Mouse (Mus musculus) testis, adult 2 months (tissue): ENCODE data around the gene Palld.

Source experiments
- CTCF ChIP-seq: fragments of 200-500 bp; IDR thresholded peaks from 2 replicates; pipeline ENCODE4 v1.5.1; 2012; ENCODE audit warnings: low read depth, mild to moderate bottlenecking, inconsistent platforms, low read length, moderate library complexity; ENCODE audit not compliant: control insufficient read depth, insufficient read depth, insufficient replicate concordance
- POLR2A ChIP-seq: fragments of 200-500 bp; IDR thresholded peaks from 2 replicates; pipeline ENCODE4 v1.6.1; 2012; ENCODE audit warnings: low read depth, mild to moderate bottlenecking, inconsistent platforms, low read length, moderate library complexity; ENCODE audit not compliant: control insufficient read depth

DNA sequence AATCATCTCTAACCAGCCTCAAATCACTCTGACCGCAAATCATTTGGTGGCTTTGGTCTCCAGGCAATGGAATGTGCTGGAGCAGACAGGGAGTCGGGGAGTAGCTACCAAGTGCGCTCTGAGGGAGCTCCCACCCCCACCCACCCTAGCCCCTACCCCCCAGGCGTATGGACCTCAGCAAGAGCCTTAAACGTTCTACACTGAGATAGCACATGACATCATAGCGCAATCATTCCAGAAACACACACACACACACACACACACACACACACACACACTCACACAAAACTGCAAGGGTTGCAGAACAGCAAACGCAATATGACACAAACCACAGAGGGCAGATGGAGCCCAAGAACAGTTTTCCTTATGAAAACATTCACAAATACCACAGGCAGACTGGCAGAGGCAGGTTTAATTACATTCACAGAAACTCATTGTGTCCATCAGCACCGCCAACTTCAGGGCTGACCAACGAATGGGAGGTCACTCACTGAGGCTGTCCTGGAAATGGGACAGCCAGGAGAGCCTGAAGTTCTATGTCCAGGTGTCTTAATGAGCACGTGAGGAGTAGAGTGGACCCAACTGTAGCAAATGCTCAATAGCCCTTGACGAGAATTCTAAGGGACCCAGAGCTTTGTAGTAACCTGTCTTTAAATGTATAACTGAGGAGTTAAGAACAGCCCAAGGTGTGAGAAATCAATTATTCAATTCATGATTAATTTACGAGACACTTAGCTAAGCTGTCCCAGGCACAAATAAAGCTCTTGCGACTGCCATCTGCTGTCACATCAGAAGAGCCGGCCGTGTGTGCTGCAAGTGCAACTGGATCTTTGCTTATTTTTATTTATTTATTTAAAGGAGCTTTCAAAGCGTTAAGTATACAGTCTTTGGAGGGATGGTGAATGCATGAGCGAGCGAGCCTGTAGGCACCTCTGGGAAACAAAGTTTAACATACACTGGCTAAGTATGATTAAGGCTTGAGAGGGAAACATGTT, 145.2 kb downstream of the Palld start:
- TF ChIP-seq CTCF: no peak
- TF ChIP-seq POLR2A: no peak
